Mouse (Mus musculus): ENCODE data around the gene Mrpl18. TPM values are rescaled to one million over a fixed set of nuclear protein-coding genes. Genes with fewer than 3 reads are reported as not detected.

The Mrpl18 gene
- polyA plus RNA-seq, 1 experiment: 56.3 TPM

DNA sequence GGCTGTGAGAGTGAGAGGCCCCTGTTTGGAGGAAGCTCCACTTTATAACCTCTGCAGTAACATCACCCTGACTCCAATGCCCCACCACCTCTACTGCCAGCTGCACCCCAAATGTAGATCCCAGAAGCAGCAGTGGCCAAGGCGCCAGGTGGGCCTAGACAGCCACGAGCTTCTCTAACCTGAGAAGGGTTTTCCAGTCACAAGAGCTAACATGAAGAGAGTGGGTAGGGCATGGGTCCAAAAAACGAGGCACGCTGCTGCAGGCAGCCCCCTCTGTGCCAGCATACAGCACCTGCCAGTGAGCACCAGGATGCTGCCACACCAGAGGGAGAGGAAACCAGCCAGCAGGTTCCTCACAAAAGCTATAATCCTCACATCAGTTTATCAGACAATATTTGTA, 25.1 kb downstream of the Mrpl18 start:
- Histone ChIP-seq H3K27ac (ENCODE audit: insufficient read depth, low read length) (no peak overlapping the region), H3K4me1 (ENCODE audit: control insufficient read depth, insufficient read depth, low read length) (no peaks in the 10 kb centered on the region), H3K4me3 (ENCODE audit: insufficient read depth, low read length) (no peak overlapping the region)
- TF ChIP-seq CTCF (IDR thresholded peaks at IDR 0.05; ENCODE audit: extremely low read depth, insufficient read depth, low read length) (no peak), POLR2A (IDR thresholded peaks at IDR 0.05; ENCODE audit: extremely low read depth, insufficient read depth, low read length) (no peak)

DNA sequence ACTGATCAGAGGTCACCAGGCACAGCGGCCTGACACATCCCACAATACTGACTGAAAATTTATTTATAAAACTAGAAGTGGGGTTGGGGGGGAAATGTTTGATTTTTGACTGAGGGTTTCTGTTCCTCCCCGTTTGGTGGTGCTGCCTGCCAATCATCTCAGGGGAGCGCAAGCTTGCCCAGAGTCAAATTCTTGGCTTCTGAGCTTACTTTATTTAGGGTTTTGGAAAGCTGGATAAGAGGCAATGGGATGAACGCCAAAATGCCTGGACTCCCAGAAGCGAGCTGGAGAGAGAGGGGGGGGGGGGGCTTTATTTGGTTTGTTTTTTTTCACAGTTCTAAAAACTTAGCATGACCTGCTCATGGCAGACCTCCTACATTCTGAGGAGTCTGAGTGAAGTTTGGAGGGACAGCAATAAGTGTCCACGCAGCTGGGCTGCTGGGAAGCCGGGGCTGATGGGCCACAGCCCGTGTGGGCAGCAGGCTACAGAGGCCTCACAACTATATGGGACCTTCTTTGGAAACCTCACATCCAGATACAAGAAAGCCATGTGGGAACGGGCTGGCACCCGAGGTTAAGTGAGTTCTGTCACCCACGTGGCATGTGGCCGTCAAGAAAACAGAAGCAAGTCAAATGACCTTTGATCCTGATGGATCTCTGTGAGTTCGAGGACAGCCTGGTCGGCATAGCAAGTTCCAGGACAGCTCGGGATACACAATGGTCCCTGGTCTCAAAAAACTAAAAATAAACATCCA, 28.9 kb downstream of the Mrpl18 start:
- no peak overlapping the region for H3K27ac ChIP-seq (ENCODE audit: insufficient read depth, low read length)
- TF ChIP-seq CTCF (IDR thresholded peaks at IDR 0.05; ENCODE audit: extremely low read depth, insufficient read depth, low read length): no peak
- no peak for TF ChIP-seq POLR2A (IDR thresholded peaks at IDR 0.05; ENCODE audit: extremely low read depth, insufficient read depth, low read length)
- H3K4me3 ChIP-seq (ENCODE audit: insufficient read depth, low read length): no peak overlapping the region
- no peaks in the 10 kb centered on the region for H3K4me1 ChIP-seq (ENCODE audit: control insufficient read depth, insufficient read depth, low read length)

DNA sequence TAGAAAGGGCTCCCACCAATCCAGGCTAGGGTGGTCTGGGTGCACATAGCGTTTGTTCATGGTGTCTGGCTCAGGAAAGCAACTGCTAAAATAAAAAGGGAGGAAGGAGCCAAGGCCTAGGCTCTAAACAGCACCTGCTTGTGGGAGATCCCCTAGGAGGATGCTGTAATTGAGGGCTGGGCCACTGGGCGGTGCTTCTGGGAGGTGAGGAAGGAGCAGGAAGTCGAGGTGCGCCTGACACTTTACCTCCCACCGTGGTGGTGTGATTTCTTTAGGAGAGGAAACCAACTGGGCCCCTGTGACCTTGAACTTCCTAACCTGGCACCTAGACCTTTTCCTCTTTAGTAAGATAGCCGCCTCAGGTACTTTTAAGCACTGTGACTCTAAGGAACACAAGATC, 29.5 kb downstream of the Mrpl18 start:
- no peak overlapping the region for H3K4me3 ChIP-seq (ENCODE audit: insufficient read depth, low read length)
- no peak overlapping the region for H3K27ac ChIP-seq (ENCODE audit: insufficient read depth, low read length)
- no peaks in the 10 kb centered on the region for H3K4me1 ChIP-seq (ENCODE audit: control insufficient read depth, insufficient read depth, low read length)
- no peak for TF ChIP-seq POLR2A (IDR thresholded peaks at IDR 0.05; ENCODE audit: extremely low read depth, insufficient read depth, low read length)
- TF ChIP-seq CTCF (IDR thresholded peaks at IDR 0.05; ENCODE audit: extremely low read depth, insufficient read depth, low read length): no peak

DNA sequence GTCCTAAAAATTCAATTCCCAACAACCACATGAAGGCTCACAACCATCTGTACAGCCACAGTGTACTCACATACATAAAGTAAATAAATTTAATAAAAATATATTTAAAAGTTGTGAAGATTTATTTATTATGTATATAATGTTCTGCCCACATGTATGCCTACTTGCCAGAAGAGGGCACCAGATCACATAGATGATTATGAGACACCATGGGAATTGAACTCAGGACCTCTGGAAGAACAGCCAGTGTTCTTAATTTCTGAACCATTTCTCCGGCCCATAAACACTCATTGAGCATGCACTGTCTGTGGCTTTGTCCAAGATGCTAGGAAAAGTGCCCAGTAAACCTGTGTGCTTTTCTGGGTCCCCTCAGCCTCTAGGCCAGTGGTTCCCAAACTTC, 34.9 kb downstream of the Mrpl18 start:
- Histone ChIP-seq H3K27ac (ENCODE audit: insufficient read depth, low read length) (no peak overlapping the region), H3K4me1 (ENCODE audit: control insufficient read depth, insufficient read depth, low read length) (no peaks in the 10 kb centered on the region; the same call in 1 of the 2 replicates), H3K4me3 (ENCODE audit: insufficient read depth, low read length) (no peak overlapping the region)
- TF ChIP-seq CTCF (IDR thresholded peaks at IDR 0.05; ENCODE audit: extremely low read depth, insufficient read depth, low read length) (no peak), POLR2A (IDR thresholded peaks at IDR 0.05; ENCODE audit: extremely low read depth, insufficient read depth, low read length) (no peak)

DNA sequence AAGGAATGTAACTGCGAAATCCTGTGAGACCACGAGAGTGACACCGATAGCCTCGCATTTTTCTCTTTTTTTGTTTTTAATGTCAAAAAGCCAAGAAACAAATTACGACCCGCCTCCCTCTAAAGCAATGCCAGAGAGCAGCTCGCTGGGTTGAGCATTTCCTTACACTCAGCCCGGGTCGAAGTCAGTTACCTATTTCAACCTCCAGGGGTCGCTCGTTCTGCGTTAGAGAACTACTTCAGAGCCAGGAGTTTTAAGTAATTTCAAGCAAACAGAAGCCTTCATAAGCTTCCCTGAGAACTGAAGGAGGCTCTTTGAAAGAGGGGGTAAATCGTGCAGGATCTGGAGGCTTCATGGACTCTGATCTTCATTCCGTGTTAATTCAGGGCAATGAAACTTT, 36.0 kb downstream of the Mrpl18 start:
- TF ChIP-seq CTCF (IDR thresholded peaks at IDR 0.05; ENCODE audit: extremely low read depth, insufficient read depth, low read length) (peak; percentile 70), POLR2A (IDR thresholded peaks at IDR 0.05; ENCODE audit: extremely low read depth, insufficient read depth, low read length) (no peak)
- H3K4me1 ChIP-seq (ENCODE audit: control insufficient read depth, insufficient read depth, low read length): no peaks in the 10 kb centered on the region; the same call in 1 of the 2 replicates
- H3K27ac ChIP-seq (ENCODE audit: insufficient read depth, low read length): no peak overlapping the region
- H3K4me3 ChIP-seq (ENCODE audit: insufficient read depth, low read length): no peak overlapping the region

DNA sequence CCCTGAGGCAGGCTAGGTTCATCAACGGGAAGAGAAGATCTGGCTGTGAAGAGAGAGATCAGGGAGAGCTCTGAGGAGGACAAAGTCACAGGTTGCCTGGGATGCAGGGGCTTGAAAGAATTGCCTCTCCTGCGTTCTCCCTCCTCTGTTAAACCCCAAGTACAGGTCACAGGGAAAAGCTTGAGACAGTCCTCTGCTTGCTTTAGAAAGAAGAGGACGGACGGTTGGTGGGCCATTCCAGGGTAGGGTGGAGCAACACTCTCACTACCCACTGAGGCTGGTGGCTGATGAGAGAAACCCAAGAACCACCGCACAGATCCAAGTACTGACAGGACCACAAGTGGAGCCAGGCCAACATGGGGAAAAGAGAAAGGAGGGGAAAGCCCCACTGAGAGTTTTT, 40.4 kb downstream of the Mrpl18 start, which contains the start of gene Mrgprh:
Gene Mrgprh (plus strand): TSS at position 301 of the 400 bp plus-strand sequence.
- Histone ChIP-seq H3K4me1 (ENCODE audit: control insufficient read depth, insufficient read depth, low read length) (peaks cover 2% of the 10 kb centered on the region; the same call in 1 of the 2 replicates), H3K4me3 (ENCODE audit: insufficient read depth, low read length) (no peak within 1 kb of the TSS), H3K27ac (ENCODE audit: insufficient read depth, low read length) (no peak within 1 kb of the TSS)
- TF ChIP-seq POLR2A (IDR thresholded peaks at IDR 0.05; ENCODE audit: extremely low read depth, insufficient read depth, low read length): no peak
- no peak for TF ChIP-seq CTCF (IDR thresholded peaks at IDR 0.05; ENCODE audit: extremely low read depth, insufficient read depth, low read length)

DNA sequence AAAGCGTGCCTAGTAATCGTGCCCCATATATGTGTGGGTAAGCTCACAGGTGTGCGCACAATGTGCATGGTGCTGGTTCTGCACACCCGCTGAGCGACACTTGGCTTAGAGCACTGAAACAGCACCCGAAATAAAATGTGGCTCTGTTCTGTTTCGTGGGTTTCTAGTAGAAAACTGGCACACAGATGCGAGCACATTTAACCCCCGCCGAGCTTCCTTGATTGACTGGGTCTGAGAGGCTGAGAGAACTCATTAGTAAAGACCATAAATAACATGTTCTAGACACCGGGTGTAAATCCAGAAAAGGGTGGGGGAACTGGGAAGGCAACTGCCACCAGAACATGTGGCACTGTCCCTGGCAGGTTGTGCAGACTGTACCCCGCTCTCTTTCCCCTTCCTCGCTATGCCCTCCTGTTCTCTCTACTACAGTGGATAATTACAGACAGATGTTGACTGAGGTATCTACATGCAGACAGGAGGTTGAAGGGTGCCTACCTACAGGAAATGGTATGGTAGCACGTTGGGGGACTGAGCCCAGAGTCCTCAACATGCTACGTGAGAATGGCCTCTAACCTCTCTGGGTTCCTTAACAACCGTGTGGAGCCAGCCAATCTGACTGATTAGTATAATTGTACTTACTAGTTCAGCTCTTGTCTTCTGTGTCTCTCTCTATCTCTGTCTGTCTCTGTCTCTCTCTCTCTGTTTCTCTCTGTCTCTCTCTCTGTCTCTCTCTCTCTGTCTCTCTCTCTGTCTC, 43.7 kb downstream of the Mrpl18 start:
- no peak overlapping the region for H3K4me3 ChIP-seq (ENCODE audit: insufficient read depth, low read length)
- no peak overlapping the region for H3K27ac ChIP-seq (ENCODE audit: insufficient read depth, low read length)
- peaks cover 3% of the 10 kb centered on the region; the same call in 1 of the 2 replicates for H3K4me1 ChIP-seq (ENCODE audit: control insufficient read depth, insufficient read depth, low read length)
- TF ChIP-seq POLR2A (IDR thresholded peaks at IDR 0.05; ENCODE audit: extremely low read depth, insufficient read depth, low read length) (no peak), CTCF (IDR thresholded peaks at IDR 0.05; ENCODE audit: extremely low read depth, insufficient read depth, low read length) (no peak)

DNA sequence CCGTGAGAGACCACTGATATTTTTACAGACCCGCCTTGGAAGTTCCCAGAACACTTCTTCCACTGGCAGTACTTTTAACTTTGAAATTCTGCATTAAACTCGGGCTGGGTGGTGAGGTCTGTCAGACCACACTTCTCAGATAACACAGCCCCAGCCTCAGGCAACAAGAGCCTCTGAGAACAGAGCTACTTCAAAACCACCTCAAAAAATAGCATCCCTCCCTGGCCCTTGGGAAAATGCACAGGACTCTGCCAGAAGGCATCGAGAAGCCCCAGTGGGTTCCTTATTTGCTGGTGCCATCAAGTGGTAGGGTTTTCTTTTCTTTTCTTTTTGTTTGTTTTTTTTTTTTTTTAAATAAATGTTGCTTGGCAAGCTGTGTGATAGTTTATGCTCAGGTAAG, 47.5 kb downstream of the Mrpl18 start:
- Histone ChIP-seq H3K27ac (ENCODE audit: insufficient read depth, low read length) (no peak overlapping the region), H3K4me1 (ENCODE audit: control insufficient read depth, insufficient read depth, low read length) (peaks cover 5% of the 10 kb centered on the region; the same call in 1 of the 2 replicates), H3K4me3 (ENCODE audit: insufficient read depth, low read length) (no peak overlapping the region)
- no peak for TF ChIP-seq POLR2A (IDR thresholded peaks at IDR 0.05; ENCODE audit: extremely low read depth, insufficient read depth, low read length)
- 0 out of 2 replicates have a peak, but pooled peaks have one; percentile 12 for TF ChIP-seq CTCF (IDR thresholded peaks at IDR 0.05; ENCODE audit: extremely low read depth, insufficient read depth, low read length)

DNA sequence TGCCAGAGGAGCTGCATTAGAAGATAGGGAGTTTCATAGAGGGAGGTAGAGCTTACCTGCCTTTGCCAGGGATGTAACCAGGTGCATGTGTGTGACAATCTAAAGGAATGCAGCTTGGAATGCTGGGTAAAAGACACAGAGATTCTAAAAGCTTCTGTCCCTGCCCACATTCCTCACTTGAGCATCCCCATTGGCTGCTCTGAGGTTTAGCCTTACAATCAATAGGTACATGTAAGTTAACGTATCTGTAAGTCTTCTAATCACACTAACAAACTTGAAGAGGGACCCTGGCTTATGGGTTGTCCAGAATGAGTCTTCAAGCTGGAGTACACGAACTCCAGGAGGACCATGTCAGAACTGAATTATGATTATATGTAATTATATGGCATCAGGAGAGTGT, 48.1 kb downstream of the Mrpl18 start, which contains the start of gene Mas1:
Gene Mas1 (minus strand): TSS at position 101 of the 400 bp plus-strand sequence.
- Histone ChIP-seq H3K27ac (ENCODE audit: insufficient read depth, low read length) (peak within 1 kb of the TSS; percentile 27; the same call in 1 of the 2 replicates), H3K4me3 (ENCODE audit: insufficient read depth, low read length) (no peak within 1 kb of the TSS), H3K4me1 (ENCODE audit: control insufficient read depth, insufficient read depth, low read length) (peaks cover 5% of the 10 kb centered on the region; the same call in 1 of the 2 replicates)
- TF ChIP-seq POLR2A (IDR thresholded peaks at IDR 0.05; ENCODE audit: extremely low read depth, insufficient read depth, low read length) (no peak), CTCF (IDR thresholded peaks at IDR 0.05; ENCODE audit: extremely low read depth, insufficient read depth, low read length) (no peak)
